Mouse (Mus musculus) CH12.LX (cell line): ENCODE data around the gene Zfyve27.

Experiments
- CHD2 ChIP-seq: IDR thresholded peaks from 2 replicates; pipeline ENCODE4 v1.6.1; 2011; ENCODE audit warnings: low read length, improper control_type of control experiment
- CTCF ChIP-seq, 2 experiments: IDR thresholded peaks in 1 of 2; conservative IDR thresholded peaks in 1 of 2; 2 replicates each; pipeline ENCODE4 v1.5.1; 2011 to 2012; ENCODE audit warnings: low read depth in 2 of 2, low read length in 2 of 2, improper control_type of control experiment in 1 of 2, inconsistent platforms in 1 of 2, mild to moderate bottlenecking in 1 of 2, moderate library complexity in 1 of 2
- EP300 ChIP-seq: IDR thresholded peaks from 2 replicates; pipeline ENCODE4 v1.6.1; 2011; ENCODE audit warnings: low read length, improper control_type of control experiment
- GABPA ChIP-seq: IDR thresholded peaks from 2 replicates; pipeline ENCODE4 v1.6.1; 2012; ENCODE audit warnings: low read depth, low read length, improper control_type of control experiment, inconsistent platforms; ENCODE audit not compliant: insufficient replicate concordance
- MAX ChIP-seq: IDR thresholded peaks from 2 replicates; pipeline ENCODE4 v1.6.1; 2011; ENCODE audit warnings: low read length, improper control_type of control experiment
- POLR2A ChIP-seq: IDR thresholded peaks from 2 replicates; pipeline ENCODE4 v1.6.1; 2011; ENCODE audit warnings: low read depth, mild to moderate bottlenecking, improper control_type of control experiment, low read length
- POLR2AphosphoS2 ChIP-seq: IDR thresholded peaks from 2 replicates; pipeline ENCODE4 v1.6.1; 2011; ENCODE audit warnings: low read depth, low read length, improper control_type of control experiment
- RCOR1 ChIP-seq: conservative IDR thresholded peaks from 2 replicates; pipeline ENCODE4 v1.6.1; 2012; ENCODE audit warnings: low read depth, mild to moderate bottlenecking, inconsistent platforms, low read length, improper control_type of control experiment
- SMC3 ChIP-seq: IDR thresholded peaks from 2 replicates; pipeline ENCODE4 v1.6.1; 2011; ENCODE audit warnings: low read depth, low read length, improper control_type of control experiment

GRCm38 (mm10) chr19:42147170-42147768 is 16.5 kb upstream of the Zfyve27 start, which contains the start of gene Marveld1:
- TF ChIP-seq RCOR1 (no peak), POLR2A (no peak), CTCF (conservative IDR thresholded peaks at IDR 0.05 in 1 of 2, IDR thresholded peaks at IDR 0.05 in 1 of 2; ENCODE audit: low read depth in 2 of 2, low read length in 2 of 2) (no peak), MAX (no peak), CHD2 (no peak), POLR2AphosphoS2 (no peak), EP300 (no peak), SMC3 (no peak), GABPA (no peak)
